Mouse (Mus musculus): ENCODE data around the gene Rnf220. TPM values are rescaled to one million over a fixed set of nuclear protein-coding genes. Genes with fewer than 3 reads are reported as not detected.

The Rnf220 gene
- polyA plus RNA-seq, 1 experiment, result 38.2 TPM

DNA sequence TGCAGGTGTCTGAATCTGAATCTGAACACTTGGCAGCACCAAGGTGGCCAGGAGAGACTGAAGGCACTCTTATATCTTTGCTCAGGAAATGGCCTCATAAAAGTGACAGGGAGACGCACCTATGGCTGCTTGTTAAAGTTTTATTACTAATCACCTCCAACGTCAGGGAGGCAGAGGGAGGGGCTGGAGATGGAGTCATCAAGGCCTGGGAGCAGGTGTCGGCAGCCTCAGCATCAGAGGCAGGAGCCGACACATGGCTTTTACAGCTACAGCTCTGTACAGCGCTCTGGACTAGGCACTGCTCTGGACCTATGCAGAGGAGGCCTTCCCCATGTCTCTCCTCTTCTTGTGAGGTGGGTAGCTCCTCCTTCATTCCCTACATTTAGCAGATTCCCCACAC, 139.7 kb downstream of the Rnf220 start:
- H3K36me3 ChIP-seq (replicated peaks; ENCODE audit: low read length), result no peaks in the 10 kb centered on the region
- H3K9me3 ChIP-seq, result no peaks in the 10 kb centered on the region
- no peaks in the 10 kb centered on the region for H3K4me1 ChIP-seq
- H3K27me3 ChIP-seq (replicated peaks), result peaks cover 58% of the 10 kb centered on the region
- no peak overlapping the region for H3K4me3 ChIP-seq (replicated peaks)
- TF ChIP-seq GATA1 (IDR thresholded peaks at IDR 0.05; ENCODE audit: borderline replicate concordance, low read length), result no peak
- TF ChIP-seq FLI1 (IDR thresholded peaks at IDR 0.05; ENCODE audit: low read length), result no peak

DNA sequence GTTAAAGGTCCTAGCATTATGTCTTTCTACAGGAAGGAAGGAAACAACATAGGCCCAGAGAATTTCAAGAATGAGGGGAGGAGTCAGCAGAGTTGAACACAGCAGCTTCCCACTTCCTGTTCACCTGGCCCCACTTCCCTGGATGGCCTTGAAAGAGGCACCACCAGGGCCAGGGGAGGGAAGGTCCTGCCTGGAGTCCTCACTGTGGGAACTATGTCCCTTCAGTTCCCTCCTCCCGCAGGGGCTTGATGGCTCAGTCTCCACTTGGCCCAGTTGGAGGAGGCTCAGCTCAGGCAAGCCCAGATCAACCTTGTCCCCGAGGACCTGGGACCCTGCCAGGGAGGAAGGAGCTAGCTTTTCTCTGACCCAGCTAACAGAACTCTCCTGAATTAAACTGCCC, 140.6 kb downstream of the Rnf220 start:
- Histone ChIP-seq H3K9me3 (no peaks in the 10 kb centered on the region), H3K27me3 (replicated peaks) (peaks cover 59% of the 10 kb centered on the region), H3K4me3 (replicated peaks) (no peak overlapping the region), H3K36me3 (replicated peaks; ENCODE audit: low read length) (no peaks in the 10 kb centered on the region), H3K4me1 (no peaks in the 10 kb centered on the region)
- TF ChIP-seq FLI1 (IDR thresholded peaks at IDR 0.05; ENCODE audit: low read length) (no peak), GATA1 (IDR thresholded peaks at IDR 0.05; ENCODE audit: borderline replicate concordance, low read length) (no peak)

DNA sequence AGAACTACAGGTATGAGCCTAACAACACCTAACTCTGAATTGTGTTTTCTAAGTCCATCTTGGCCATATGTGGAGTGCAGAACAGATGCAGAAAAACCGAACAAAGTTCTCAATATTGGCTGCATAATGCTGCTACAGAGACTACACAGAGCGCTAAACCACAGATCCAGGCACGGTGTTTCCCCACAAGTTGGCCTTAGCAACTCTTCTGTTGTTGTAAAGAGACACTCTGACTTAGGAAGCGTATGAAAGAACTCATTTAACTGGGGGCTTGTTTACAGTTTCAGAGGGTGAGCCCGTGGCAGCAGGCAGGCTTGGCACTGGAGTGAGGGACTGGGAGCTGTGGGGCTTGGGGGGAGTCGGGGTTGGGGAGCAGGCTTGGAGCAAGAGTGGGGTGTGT, 142.2 kb downstream of the Rnf220 start:
- Histone ChIP-seq H3K36me3 (replicated peaks; ENCODE audit: low read length) (no peaks in the 10 kb centered on the region), H3K4me1 (no peaks in the 10 kb centered on the region), H3K27me3 (replicated peaks) (peaks cover 51% of the 10 kb centered on the region), H3K4me3 (replicated peaks) (no peak overlapping the region), H3K9me3 (no peaks in the 10 kb centered on the region)
- TF ChIP-seq GATA1 (IDR thresholded peaks at IDR 0.05; ENCODE audit: borderline replicate concordance, low read length) (no peak), FLI1 (IDR thresholded peaks at IDR 0.05; ENCODE audit: low read length) (no peak)

GRCm38 (mm10) chr4:117352957-117353356, 143.9 kb downstream of the Rnf220 start:
- Histone ChIP-seq H3K4me3 (replicated peaks) (no peak overlapping the region), H3K9me3 (no peaks in the 10 kb centered on the region), H3K4me1 (no peaks in the 10 kb centered on the region; the same call in 1 of the 2 replicates), H3K36me3 (replicated peaks; ENCODE audit: low read length) (no peaks in the 10 kb centered on the region), H3K27me3 (replicated peaks) (peaks cover 47% of the 10 kb centered on the region)
- TF ChIP-seq GATA1 (IDR thresholded peaks at IDR 0.05; ENCODE audit: borderline replicate concordance, low read length), result no peak
- TF ChIP-seq FLI1 (IDR thresholded peaks at IDR 0.05; ENCODE audit: low read length), result no peak

DNA sequence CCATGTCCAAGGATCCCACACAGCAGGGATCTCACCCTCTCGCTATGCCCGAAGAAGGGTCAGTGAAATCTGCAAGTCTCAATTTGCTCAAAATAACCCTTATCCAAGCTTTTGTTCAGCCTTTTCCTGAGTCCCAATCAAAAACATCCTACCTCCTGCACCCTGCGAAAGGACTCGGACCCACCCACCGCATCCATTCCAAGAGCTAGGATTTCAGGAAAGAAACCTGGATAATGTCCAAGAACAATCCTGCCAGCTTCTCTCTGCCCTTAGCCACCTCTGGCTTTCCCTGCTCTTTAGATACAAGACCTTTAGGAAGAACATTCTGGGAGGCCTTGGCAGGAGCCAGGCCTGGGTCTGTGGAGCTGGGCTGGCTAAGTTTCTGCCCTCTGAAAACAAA, 144.8 kb downstream of the Rnf220 start:
- TF ChIP-seq FLI1 (IDR thresholded peaks at IDR 0.05; ENCODE audit: low read length) (no peak), GATA1 (IDR thresholded peaks at IDR 0.05; ENCODE audit: borderline replicate concordance, low read length) (no peak)
- no peaks in the 10 kb centered on the region; the same call in 1 of the 2 replicates for H3K4me1 ChIP-seq
- H3K27me3 ChIP-seq (replicated peaks), result peaks cover 42% of the 10 kb centered on the region
- H3K9me3 ChIP-seq, result no peaks in the 10 kb centered on the region
- no peak overlapping the region for H3K4me3 ChIP-seq (replicated peaks)
- no peaks in the 10 kb centered on the region for H3K36me3 ChIP-seq (replicated peaks; ENCODE audit: low read length)

GRCm38 (mm10) chr4:117350139-117350693, 146.6 kb downstream of the Rnf220 start:
- H3K4me3 ChIP-seq (replicated peaks), result no peak overlapping the region
- H3K4me1 ChIP-seq, result no peaks in the 10 kb centered on the region; the same call in none of the 2 replicates
- H3K27me3 ChIP-seq (replicated peaks), result peaks cover 33% of the 10 kb centered on the region
- TF ChIP-seq FLI1 (IDR thresholded peaks at IDR 0.05; ENCODE audit: low read length), result no peak
- no peak for TF ChIP-seq GATA1 (IDR thresholded peaks at IDR 0.05; ENCODE audit: borderline replicate concordance, low read length)
- H3K9me3 ChIP-seq, result no peaks in the 10 kb centered on the region
- H3K36me3 ChIP-seq (replicated peaks; ENCODE audit: low read length), result no peaks in the 10 kb centered on the region

GRCm38 (mm10) chr4:117349327-117349726, 147.5 kb downstream of the Rnf220 start:
- no peaks in the 10 kb centered on the region for H3K36me3 ChIP-seq (replicated peaks; ENCODE audit: low read length)
- TF ChIP-seq GATA1 (IDR thresholded peaks at IDR 0.05; ENCODE audit: borderline replicate concordance, low read length) (no peak), FLI1 (IDR thresholded peaks at IDR 0.05; ENCODE audit: low read length) (no peak)
- peaks cover 33% of the 10 kb centered on the region for H3K27me3 ChIP-seq (replicated peaks)
- no peaks in the 10 kb centered on the region for H3K9me3 ChIP-seq
- H3K4me3 ChIP-seq (replicated peaks), result no peak overlapping the region
- no peaks in the 10 kb centered on the region; the same call in none of the 2 replicates for H3K4me1 ChIP-seq

DNA sequence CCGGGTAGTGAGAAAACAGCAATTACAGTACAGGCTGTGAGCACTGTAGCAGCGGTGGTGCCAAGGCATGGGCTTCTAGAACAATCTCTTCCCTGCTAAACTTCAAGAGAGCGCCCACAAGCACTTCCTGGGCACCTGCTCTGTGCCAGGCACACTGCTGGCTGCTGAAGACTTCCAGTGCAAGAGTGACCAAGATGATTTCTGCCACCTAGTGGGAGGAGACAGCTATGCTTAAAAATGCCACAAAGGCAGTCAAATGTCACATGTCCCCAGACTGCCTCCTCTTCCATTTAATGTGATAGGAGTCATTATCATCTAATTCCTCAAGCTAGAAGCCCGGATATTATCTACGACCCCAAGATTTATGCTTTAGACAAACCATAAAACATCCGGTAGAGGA, 150.8 kb downstream of the Rnf220 start:
- H3K27me3 ChIP-seq (replicated peaks), result peaks cover 31% of the 10 kb centered on the region
- no peaks in the 10 kb centered on the region for H3K36me3 ChIP-seq (replicated peaks; ENCODE audit: low read length)
- H3K4me1 ChIP-seq, result peaks cover 3% of the 10 kb centered on the region
- no peaks in the 10 kb centered on the region for H3K9me3 ChIP-seq
- no peak for TF ChIP-seq FLI1 (IDR thresholded peaks at IDR 0.05; ENCODE audit: low read length)
- no peak for TF ChIP-seq GATA1 (IDR thresholded peaks at IDR 0.05; ENCODE audit: borderline replicate concordance, low read length)
- H3K4me3 ChIP-seq (replicated peaks), result no peak overlapping the region

- H3K4me1 ChIP-seq, result peaks cover 3% of the 10 kb centered on the region; the same call in 1 of the 2 replicates
- no peak overlapping the region for H3K4me3 ChIP-seq (replicated peaks)
- TF ChIP-seq FLI1 (IDR thresholded peaks at IDR 0.05; ENCODE audit: low read length) (no peak), GATA1 (IDR thresholded peaks at IDR 0.05; ENCODE audit: borderline replicate concordance, low read length) (no peak)
- H3K36me3 ChIP-seq (replicated peaks; ENCODE audit: low read length), result no peaks in the 10 kb centered on the region
- H3K9me3 ChIP-seq, result no peaks in the 10 kb centered on the region
- peaks cover 25% of the 10 kb centered on the region for H3K27me3 ChIP-seq (replicated peaks)
These were observed 153.5 kb downstream of the Rnf220 start for GRCm38 (mm10) chr4:117343385-117343784.

GRCm38 (mm10) chr4:117342751-117343150, 154.1 kb downstream of the Rnf220 start:
- no peaks in the 10 kb centered on the region for H3K9me3 ChIP-seq
- H3K36me3 ChIP-seq (replicated peaks; ENCODE audit: low read length), result no peaks in the 10 kb centered on the region
- peaks cover 3% of the 10 kb centered on the region; the same call in 1 of the 2 replicates for H3K4me1 ChIP-seq
- peaks cover 21% of the 10 kb centered on the region for H3K27me3 ChIP-seq (replicated peaks)
- H3K4me3 ChIP-seq (replicated peaks), result no peak overlapping the region
- TF ChIP-seq FLI1 (IDR thresholded peaks at IDR 0.05; ENCODE audit: low read length), result no peak
- no peak for TF ChIP-seq GATA1 (IDR thresholded peaks at IDR 0.05; ENCODE audit: borderline replicate concordance, low read length)

All from megakaryocyte, embryonic 14.5 days (primary cell).